Mouse (Mus musculus) layer of hippocampus, postnatal 10 days (tissue): ENCODE measurements around the gene Fkbp9. TPM values are rescaled to one million over a fixed set of nuclear protein-coding genes. Genes with fewer than 3 reads are reported as not detected.

Experiments used
- total RNA-seq, 2 experiments: library from RNA; stranded (reverse); gene quantifications; 2 replicates each; pipeline ENCODE4 v1.2.3; 2021

Fkbp9 gene
- total RNA-seq, 2 experiments from 2014 or later = 39.0 to 40.2 TPM

Other genes starting within 250 kb of the Fkbp9 start
- gene Lsm5, start 127.3 kb upstream of the Fkbp9 start, total RNA-seq = 10 to 100 TPM; 31.2 to 33.3 TPM
- 10 to 100 TPM; 36.7 to 39.0 TPM for gene Avl9, start 117.2 kb upstream of the Fkbp9 start, total RNA-seq
- gene Kbtbd2, start 34.2 kb upstream of the Fkbp9 start, total RNA-seq = 10 to 100 TPM; 37.8 to 40.0 TPM
- 10 to 100 TPM; 50.0 to 51.5 TPM for gene Nt5c3, start 91.9 kb downstream of the Fkbp9 start, total RNA-seq
- gene Vmn1r4, start 92.0 kb downstream of the Fkbp9 start, total RNA-seq = under 1 TPM; 0.23 to 0.36 TPM
- gene Vmn1r5, start 138.2 kb downstream of the Fkbp9 start, total RNA-seq = not detected
- gene Vmn1r6, start 165.2 kb downstream of the Fkbp9 start, total RNA-seq = not detected
- gene Vmn1r7, start 193.3 kb downstream of the Fkbp9 start, total RNA-seq = not detected
- not detected for gene Vmn1r8, start 200.2 kb downstream of the Fkbp9 start, total RNA-seq
- gene Vmn1r9, start 234.7 kb downstream of the Fkbp9 start, total RNA-seq = not detected